Mouse (Mus musculus): ENCODE results near the gene Slc44a4.

DNA sequence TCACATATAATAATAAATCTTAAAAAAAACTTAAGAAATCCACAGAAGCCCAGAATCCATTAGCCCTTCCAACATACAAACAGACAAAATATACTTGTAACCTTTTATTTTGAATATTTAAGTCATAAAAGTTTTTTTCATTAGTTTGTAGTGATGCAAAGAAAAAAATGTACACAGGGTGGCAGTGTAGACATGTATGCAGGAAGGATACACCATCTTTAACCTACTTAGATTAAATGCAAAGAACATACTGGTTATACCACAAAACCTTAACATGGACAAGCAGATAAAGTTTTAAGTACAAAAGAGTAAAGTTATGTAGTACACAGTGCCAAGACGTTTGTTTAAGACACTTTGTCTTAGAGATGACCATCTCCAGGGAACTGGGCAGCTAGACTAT is 42.1 kb downstream of the Slc44a4 start:
- no peak for TF ChIP-seq POLR2A (IDR thresholded peaks at IDR 0.05; ENCODE audit: control insufficient read depth, low read depth, low read length)
- TF ChIP-seq CTCF (IDR thresholded peaks at IDR 0.05; ENCODE audit: control insufficient read depth, insufficient read depth, insufficient replicate concordance, low read depth, low read length), result no peak
